Mouse (Mus musculus) midbrain, embryonic 14.5 days (tissue): ENCODE measurements around the gene Alox8. TPM values are rescaled to one million over a fixed set of nuclear protein-coding genes. Genes with fewer than 3 reads are reported as not detected.

ENCODE experiments used
- ATAC-seq: fragments of 200-750 bp; cut with Nextera tagmentation; 2 replicates; pipeline ENCODE4 v1.8.0; 2017; ENCODE audit warnings: moderate number of reproducible peaks, moderate library complexity; ENCODE audit not compliant: low FRiP score, low TSS enrichment
- DNase-seq: peaks from one replicate; pipeline ENCODE4 v3.0.0-alpha.2; 2015
- H3K27ac ChIP-seq: fragments of 300-500 bp; sonication (generic); replicated peaks from 2 replicates; pipeline ENCODE4 v1.5.1; 2014; ENCODE audit warnings: mild to moderate bottlenecking, low read depth, low read length, moderate library complexity
- H3K27me3 ChIP-seq: fragments of 300-500 bp; sonication (generic); 2 replicates; pipeline ENCODE4 v1.6.1; 2014; ENCODE audit warnings: low read length, control low read depth, mixed read lengths; ENCODE audit not compliant: control insufficient read depth, insufficient read depth
- H3K36me3 ChIP-seq: fragments of 300-500 bp; sonication (generic); 2 replicates; pipeline ENCODE4 v1.6.1; 2014; ENCODE audit warnings: low read length, control low read depth; ENCODE audit not compliant: control insufficient read depth, insufficient read depth
- H3K4me1 ChIP-seq: fragments of 300-500 bp; sonication (generic); 2 replicates; pipeline ENCODE4 v1.6.1; 2014; ENCODE audit warnings: mild to moderate bottlenecking, antibody characterized with exemption, low read length, control low read depth; ENCODE audit not compliant: control insufficient read depth, insufficient read depth
- H3K4me2 ChIP-seq: fragments of 300-500 bp; sonication (generic); 2 replicates; pipeline ENCODE4 v1.6.1; 2014; ENCODE audit warnings: mild to moderate bottlenecking, low read length, moderate library complexity
- H3K4me3 ChIP-seq: fragments of 300-500 bp; sonication (generic); replicated peaks from 2 replicates; pipeline ENCODE4 v1.5.1; 2014; ENCODE audit warnings: low read depth, low read length
- H3K9ac ChIP-seq: fragments of 300-500 bp; sonication (generic); replicated peaks from 2 replicates; pipeline ENCODE4 v1.6.1; 2014; ENCODE audit warnings: mild to moderate bottlenecking, low read length, moderate library complexity
- H3K9me3 ChIP-seq: fragments of 300-500 bp; sonication (generic); 2 replicates; pipeline ENCODE4 v1.6.1; 2016; ENCODE audit warnings: low read length, control low read depth, mixed read lengths; ENCODE audit not compliant: control insufficient read depth
- WGBS: fragments of 180-500 bp; shearing (Covaris S2); extraction: QIAGEN DNeasy Blood & Tissue Kit; methylation state at CpG from one replicate; pipeline ENCODE4 v1.1.7; 2014; 5-methylcytosine and 5-hydroxymethylcytosine counted together
- polyA plus RNA-seq: library from polyadenylated mRNA; unstranded; fragments of >200 nt; fragmentation: Nextera tagmentation; extraction: Ambion mirVana; gene quantifications from 2 replicates; pipeline ENCODE4 v1.2.1, GENCODE M21; 2014

Gene Alox8
- 0.17 and 0.26 TPM in 2 replicates for polyA plus RNA-seq

DNA sequence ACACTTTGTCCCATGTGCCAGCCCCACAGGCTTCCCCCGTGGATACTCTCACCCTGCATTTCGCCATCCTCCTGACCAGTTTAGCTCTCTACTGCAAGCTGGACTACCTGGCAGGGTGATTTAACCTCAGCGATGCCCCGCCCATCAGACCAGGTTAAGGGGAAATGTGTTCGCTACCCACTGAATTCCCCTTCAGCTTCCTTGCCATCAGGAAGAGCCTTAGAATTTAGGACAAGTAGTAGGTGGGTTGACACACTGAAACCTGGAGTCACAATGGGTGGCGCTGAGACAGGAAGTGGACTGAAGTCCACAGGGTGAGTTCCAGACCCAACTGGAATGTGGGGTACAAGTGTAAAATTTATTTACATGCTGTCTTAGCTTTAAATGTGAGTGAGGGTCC is at the start of gene Alox8:
Alox8 (minus strand) TSS at position 101 of the 400 bp plus-strand sequence.
- no peaks in the 10 kb centered on the region for H3K9me3 ChIP-seq
- H3K4me1 ChIP-seq = 0 out of 2 replicates have a peak, but pooled peaks cover 6% of the 10 kb centered on the region
- H3K27ac ChIP-seq = no peak within 1 kb of the TSS
- H3K27me3 ChIP-seq = peaks cover 10% of the 10 kb centered on the region; the same call in 1 of the 2 replicates
- H3K9ac ChIP-seq = no peak within 1 kb of the TSS; the same call in 1 of the 2 replicates
- DNase-seq (no peak), ATAC-seq (no peak)
- H3K36me3 ChIP-seq = no peaks in the 10 kb centered on the region
- WGBS = 31% methylated on average over 6 of the region's 6 CpGs
- peak within 1 kb of the TSS; percentile 46 for H3K4me2 ChIP-seq
- peak within 1 kb of the TSS; percentile 22 for H3K4me3 ChIP-seq

DNA sequence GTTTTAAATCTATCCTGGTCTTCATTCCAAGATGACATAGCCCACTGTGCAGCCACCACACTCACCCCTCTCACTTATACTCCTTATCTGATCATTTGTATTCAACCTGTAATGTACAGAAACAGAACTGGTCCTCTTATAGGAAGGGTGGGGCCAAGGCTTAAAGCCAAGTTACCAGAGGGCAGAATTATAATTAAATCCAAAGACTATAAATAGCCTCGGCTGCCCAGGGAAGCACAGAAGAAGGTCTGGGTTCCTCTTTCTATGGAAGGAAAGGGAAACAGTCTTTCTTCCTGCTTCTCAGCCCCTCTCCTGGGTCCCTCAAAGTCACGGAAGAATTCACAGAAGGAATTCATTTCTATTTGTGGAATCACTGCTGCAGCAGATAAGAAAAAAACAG is 48.0 kb upstream of the Alox8 start:
- no peak overlapping the region for H3K9ac ChIP-seq
- H3K4me3 ChIP-seq = no peak overlapping the region
- no peaks in the 10 kb centered on the region for H3K36me3 ChIP-seq
- H3K9me3 ChIP-seq = no peaks in the 10 kb centered on the region
- ATAC-seq (no peak), DNase-seq (no peak)
- WGBS = 39% methylated on average over 2 of the region's 2 CpGs
- no peak overlapping the region for H3K4me2 ChIP-seq
- no peaks in the 10 kb centered on the region for H3K4me1 ChIP-seq
- no peaks in the 10 kb centered on the region for H3K27me3 ChIP-seq
- no peak overlapping the region for H3K27ac ChIP-seq

DNA sequence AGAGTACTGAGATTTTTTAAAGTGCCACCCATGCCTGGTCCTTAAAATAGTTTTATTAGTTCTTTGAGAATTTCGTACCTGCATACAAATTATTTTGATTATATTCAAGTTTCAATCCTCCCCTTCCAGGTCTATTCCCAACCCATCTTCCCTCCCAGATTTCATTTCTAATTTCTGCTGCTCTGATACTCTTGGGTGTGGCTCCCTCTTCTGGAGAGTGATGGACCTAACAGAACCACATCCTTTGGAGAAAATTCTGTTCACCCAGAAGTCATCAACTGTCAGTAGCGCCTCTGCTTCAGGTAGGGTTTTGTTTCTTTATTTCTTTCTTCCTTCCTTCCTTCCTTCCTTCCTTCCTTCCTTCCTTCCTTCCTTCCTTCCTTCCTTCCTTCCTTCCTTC is 47.3 kb upstream of the Alox8 start:
- H3K36me3 ChIP-seq = no peaks in the 10 kb centered on the region
- peak; percentile 86 for DNase-seq
- no peaks in the 10 kb centered on the region for H3K9me3 ChIP-seq
- H3K4me1 ChIP-seq = no peaks in the 10 kb centered on the region
- WGBS = 27% methylated on average over 2 of the region's 2 CpGs
- ATAC-seq = no peak
- no peak overlapping the region for H3K4me3 ChIP-seq
- H3K27ac ChIP-seq = no peak overlapping the region
- no peaks in the 10 kb centered on the region for H3K27me3 ChIP-seq
- no peak overlapping the region for H3K9ac ChIP-seq
- H3K4me2 ChIP-seq = no peak overlapping the region

DNA sequence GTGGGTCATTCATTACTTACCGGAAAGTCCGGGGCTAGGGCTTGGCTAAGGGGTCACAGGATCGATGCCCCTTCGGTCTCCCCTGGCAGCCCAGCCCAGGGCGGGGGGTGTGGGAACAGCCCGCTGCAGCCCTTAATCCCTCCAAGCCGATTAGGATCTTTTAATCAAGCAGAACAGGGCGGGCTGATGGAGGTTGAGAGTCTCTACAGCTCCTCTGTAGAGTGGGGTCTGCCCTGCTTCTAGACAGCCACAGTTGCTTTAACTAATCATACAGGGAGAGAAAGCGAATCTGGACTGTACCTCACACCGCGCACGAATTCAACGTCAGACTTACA is 39.2 kb upstream of the Alox8 start, which contains the start of gene Gucy2e:
Gucy2e (minus strand) TSS at position 111 of the 335 bp plus-strand sequence.
- ATAC-seq (no peak), DNase-seq (peak; percentile 58)
- WGBS = 11% methylated on average over 13 of the region's 13 CpGs
- H3K9me3 ChIP-seq = no peaks in the 10 kb centered on the region
- H3K4me2 ChIP-seq = peak within 1 kb of the TSS; percentile 66
- peaks cover 14% of the 10 kb centered on the region; the same call in 1 of the 2 replicates for H3K27me3 ChIP-seq
- H3K36me3 ChIP-seq = no peaks in the 10 kb centered on the region
- peak within 1 kb of the TSS; percentile 58; the same call in 1 of the 2 replicates for H3K27ac ChIP-seq
- H3K9ac ChIP-seq = peak within 1 kb of the TSS; percentile 55
- H3K4me3 ChIP-seq = peak within 1 kb of the TSS; percentile 43
- H3K4me1 ChIP-seq = peaks cover 13% of the 10 kb centered on the region

- ATAC-seq (0 out of 2 replicates have a peak, but pooled peaks have one; percentile 4), DNase-seq (peak; percentile 27)
- H3K27me3 ChIP-seq = peaks cover 14% of the 10 kb centered on the region; the same call in 1 of the 2 replicates
- peaks cover 13% of the 10 kb centered on the region for H3K4me1 ChIP-seq
- no peaks in the 10 kb centered on the region for H3K9me3 ChIP-seq
- 3% methylated on average over 51 of the region's 51 CpGs for WGBS
- H3K36me3 ChIP-seq = no peaks in the 10 kb centered on the region
- H3K27ac ChIP-seq = peak overlapping the region; percentile 58; the same call in 1 of the 2 replicates
- H3K4me3 ChIP-seq = peak overlapping the region; percentile 43
- H3K4me2 ChIP-seq = peak overlapping the region; percentile 66
- peak overlapping the region; percentile 55 for H3K9ac ChIP-seq
These were observed 38.6 kb upstream of the Alox8 start for GRCm38 (mm10) chr11:69236061-69236925.

GRCm38 (mm10) chr11:69235285-69236060 is 37.8 kb upstream of the Alox8 start:
- 1% methylated on average over 33 of the region's 33 CpGs for WGBS
- Histone ChIP-seq H3K36me3 (no peaks in the 10 kb centered on the region), H3K27me3 (peaks cover 14% of the 10 kb centered on the region; the same call in 1 of the 2 replicates), H3K4me2 (peak overlapping the region; percentile 66), H3K9me3 (no peaks in the 10 kb centered on the region), H3K4me1 (peaks cover 13% of the 10 kb centered on the region), H3K4me3 (peak overlapping the region; percentile 43), H3K27ac (peak overlapping the region; percentile 58), H3K9ac (peak overlapping the region; percentile 55)
- ATAC-seq (peak; percentile 84; the same call in 1 of the 2 replicates), DNase-seq (peak; percentile 86)

- Histone ChIP-seq H3K9me3 (no peaks in the 10 kb centered on the region), H3K4me2 (no peak overlapping the region), H3K27ac (no peak overlapping the region), H3K9ac (no peak overlapping the region), H3K4me3 (no peak overlapping the region), H3K27me3 (peaks cover 14% of the 10 kb centered on the region; the same call in 1 of the 2 replicates), H3K4me1 (peaks cover 13% of the 10 kb centered on the region), H3K36me3 (no peaks in the 10 kb centered on the region)
- ATAC-seq (no peak), DNase-seq (no peak)
- WGBS = 86% methylated on average over 2 of the region's 2 CpGs
These were observed 35.5 kb upstream of the Alox8 start for GRCm38 (mm10) chr11:69233141-69233540.

DNA sequence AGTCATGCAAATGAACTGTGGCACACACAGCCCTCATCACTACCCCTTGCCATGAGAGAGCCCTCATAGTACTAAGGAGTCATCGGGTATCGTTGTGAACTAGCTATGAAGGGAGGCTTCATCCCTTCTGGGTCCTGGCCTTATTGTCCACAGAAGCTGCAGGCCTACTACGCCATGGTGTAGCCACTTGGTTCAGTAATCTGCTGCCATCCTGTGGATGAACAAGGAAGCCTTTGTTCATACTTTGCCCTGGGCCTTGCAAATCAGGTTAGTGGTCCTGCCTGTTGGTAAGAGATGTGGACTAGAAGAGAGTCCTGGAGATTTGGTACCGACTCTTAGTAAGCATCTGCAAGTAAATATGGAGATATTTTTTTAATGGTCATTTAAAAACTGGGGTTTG is 32.8 kb upstream of the Alox8 start:
- H3K36me3 ChIP-seq = no peaks in the 10 kb centered on the region
- 82% methylated on average over 4 of the region's 4 CpGs for WGBS
- no peak overlapping the region for H3K9ac ChIP-seq
- H3K4me2 ChIP-seq = no peak overlapping the region
- no peak for ATAC-seq
- no peaks in the 10 kb centered on the region for H3K27me3 ChIP-seq
- H3K27ac ChIP-seq = no peak overlapping the region
- peaks cover 2% of the 10 kb centered on the region; the same call in 1 of the 2 replicates for H3K4me1 ChIP-seq
- H3K4me3 ChIP-seq = no peak overlapping the region
- H3K9me3 ChIP-seq = no peaks in the 10 kb centered on the region
- DNase-seq = no peak
